ENCODE assay signal across 20 mouse cellular contexts in genomic region chr7:139916345-139916744, GRCm38 (mm10). TPM values are rescaled to one million over a fixed set of nuclear protein-coding genes. Genes with fewer than 3 reads are reported as not detected.
DNase-seq lines count a peak whose midpoint lies in the region; ATAC-seq and TF ChIP-seq lines count a peak whose summit lies in the region.
"Had no signal": no experiment of that assay in that cellular context is flagged by ENCODE, and none has a peak within 500 bp of the region (broad histone marks: within the 10 kb centered on the region; RNA-seq: fewer than 3 reads in every experiment).

No protein-coding gene starts in this region.

- H3K27ac ChIP-seq in forebrain, embryonic 14.5 days (ENCODE audit: low read depth, low read length) = no peak overlapping the region
- H3K27ac ChIP-seq in forebrain, embryonic 16.5 days (ENCODE audit: low read length) = no peak overlapping the region
- H3K27ac ChIP-seq in layer of hippocampus, adult 2 months = no peak overlapping the region
- H3K27ac ChIP-seq: embryonic facial prominence, embryonic 12.5 days; neural tube, embryonic 13.5 days had no signal

- peak; percentile 53 for DNase-seq in forebrain, embryonic 14.5 days (ENCODE audit: low spot score)
- DNase-seq in layer of hippocampus, adult 2 months (ENCODE audit: low spot score in 2 of 2) = no peak
- no peak for DNase-seq in layer of hippocampus, postnatal 14 days (ENCODE audit: low spot score in 2 of 2)
- DNase-seq in 3T3-L1 (ENCODE audit: low read depth, low spot score) = peak; percentile 31
- DNase-seq in brain, adult 2 months (ENCODE audit: low read depth, low spot score) = peak; percentile 66
- no peak for DNase-seq in ovary, postnatal 10 days (ENCODE audit: low spot score)
- no peak for DNase-seq in c-Kit-positive CD71-positive TER-119-positive erythroid progenitor cells, embryonic 14.5 days (ENCODE audit: low spot score)
- DNase-seq: cerebellum, adult 9-10 months; gastrocnemius, postnatal 10 days; liver; right cerebral cortex, adult 18-20 months had no signal

- WGBS in forebrain, embryonic 14.5 days = 0% methylated on average over 1 of the region's 1 CpGs
- 0% methylated on average over 1 of the region's 1 CpGs for WGBS in forebrain, embryonic 16.5 days

- no peak overlapping the region for H3K9ac ChIP-seq in forebrain, embryonic 14.5 days (ENCODE audit: low read length)
- H3K9ac ChIP-seq in forebrain, embryonic 16.5 days (replicated peaks; ENCODE audit: low read depth, low read length) = no peak overlapping the region
- H3K9ac ChIP-seq: embryonic facial prominence, embryonic 12.5 days; hindbrain, embryonic 15.5 days; neural tube, embryonic 13.5 days had no signal

- H3K4me2 ChIP-seq in forebrain, embryonic 14.5 days (ENCODE audit: low read length) = no peak overlapping the region
- H3K4me2 ChIP-seq in forebrain, embryonic 16.5 days (ENCODE audit: low read length) = no peak overlapping the region

- ATAC-seq in forebrain, embryonic 14.5 days = no peak
- no peak for ATAC-seq in forebrain, embryonic 16.5 days
- ATAC-seq: midbrain, embryonic 16.5 days had no signal

- no peaks in the 10 kb centered on the region for H3K36me3 ChIP-seq in forebrain, embryonic 14.5 days (ENCODE audit: control insufficient read depth, insufficient read depth, low read length)
- no peaks in the 10 kb centered on the region for H3K36me3 ChIP-seq in forebrain, embryonic 16.5 days (ENCODE audit: control insufficient read depth, insufficient read depth)
- H3K36me3 ChIP-seq: embryonic facial prominence, embryonic 12.5 days; hindbrain, embryonic 15.5 days; neural tube, embryonic 13.5 days had no signal

- no peak overlapping the region for H3K4me3 ChIP-seq in forebrain, embryonic 14.5 days (ENCODE audit: low read depth, low read length)
- no peak overlapping the region for H3K4me3 ChIP-seq in forebrain, embryonic 16.5 days (replicated peaks; ENCODE audit: low read length)
- H3K4me3 ChIP-seq in layer of hippocampus, adult 2 months = no peak overlapping the region
- H3K4me3 ChIP-seq: hindbrain, embryonic 15.5 days had no signal

- no peaks in the 10 kb centered on the region for H3K4me1 ChIP-seq in forebrain, embryonic 14.5 days (ENCODE audit: control insufficient read depth, insufficient read depth, low read length)
- peaks cover 11% of the 10 kb centered on the region for H3K4me1 ChIP-seq in forebrain, embryonic 16.5 days (replicated peaks; ENCODE audit: control insufficient read depth, insufficient read depth, low read length)

- H3K9me3 ChIP-seq in forebrain, embryonic 14.5 days (replicated peaks; ENCODE audit: control insufficient read depth, low read length) = no peaks in the 10 kb centered on the region
- H3K9me3 ChIP-seq in forebrain, embryonic 16.5 days (ENCODE audit: control insufficient read depth, low read length) = no peaks in the 10 kb centered on the region
- H3K9me3 ChIP-seq: embryonic facial prominence, embryonic 12.5 days; hindbrain, embryonic 15.5 days; neural tube, embryonic 13.5 days had no signal

- peak; percentile 71 for TF ChIP-seq CTCF in layer of hippocampus, adult 2 months (conservative IDR thresholded peaks at IDR 0.05)

- H3K27me3 ChIP-seq in forebrain, embryonic 14.5 days (replicated peaks; ENCODE audit: control insufficient read depth, insufficient read depth, low read length) = peaks cover 26% of the 10 kb centered on the region
- peaks cover 23% of the 10 kb centered on the region for H3K27me3 ChIP-seq in forebrain, embryonic 16.5 days (replicated peaks; ENCODE audit: control insufficient read depth, insufficient read depth, low read length)

RNA-seq across cellular contexts. Expression of gene Kndc1, which starts 21.8 kb away (rescaled TPM):
- polyA plus RNA-seq in forebrain, embryonic 14.5 days (2014; fragmentation: Nextera tagmentation; extraction: Ambion mirVana) = 7.0 and 8.7 TPM in 2 replicates
- 4.0 and 7.7 TPM in 2 replicates for polyA plus RNA-seq in forebrain, embryonic 16.5 days (2015; fragmentation: Nextera tagmentation; extraction: Ambion mirVana)
- total RNA-seq in layer of hippocampus, adult 2 months (2021) = 10 to 100 TPM; 80.3 to 87.0 TPM
- total RNA-seq in layer of hippocampus, postnatal 14 days (2021) = 10 to 100 TPM; 78.2 to 96.6 TPM

RNA-seq across cellular contexts. Expression of gene Utf1, which starts 27.2 kb away (rescaled TPM):
- not detected in 2 replicates for polyA plus RNA-seq in forebrain, embryonic 14.5 days (2014; fragmentation: Nextera tagmentation; extraction: Ambion mirVana)
- polyA plus RNA-seq in forebrain, embryonic 16.5 days (2015; fragmentation: Nextera tagmentation; extraction: Ambion mirVana) = not detected in 2 replicates
- not detected for total RNA-seq in layer of hippocampus, adult 2 months (2021)
- total RNA-seq in layer of hippocampus, postnatal 14 days (2021) = not detected
- total RNA-seq: gastrocnemius, postnatal 10 days; layer of hippocampus, adult 8-10 months; left cerebral cortex, postnatal 14 days had no signal
- polyA plus RNA-seq: forebrain, embryonic 11.5 days; heart, embryonic 14.5 days; hindbrain, embryonic 15.5 days; midbrain, embryonic 16.5 days; neural tube, embryonic 13.5 days had no signal

Comparison
In these comparisons a context has a peak if more than half of its experiments do, and no peak if none do; other contexts are left out.
1. DNase-seq: peak in forebrain, embryonic 14.5 days (single experiment), 3T3-L1 (single experiment) and brain, adult 2 months (single experiment); none in layer of hippocampus, adult 2 months (0 of 2), layer of hippocampus, postnatal 14 days (0 of 2), ovary, postnatal 10 days (single experiment) and c-Kit-positive CD71-positive TER-119-positive erythroid progenitor cells, embryonic 14.5 days (single experiment).